Comparison of ENCODE assay signal across 18 mouse cellular contexts in the genomic region with DNA sequence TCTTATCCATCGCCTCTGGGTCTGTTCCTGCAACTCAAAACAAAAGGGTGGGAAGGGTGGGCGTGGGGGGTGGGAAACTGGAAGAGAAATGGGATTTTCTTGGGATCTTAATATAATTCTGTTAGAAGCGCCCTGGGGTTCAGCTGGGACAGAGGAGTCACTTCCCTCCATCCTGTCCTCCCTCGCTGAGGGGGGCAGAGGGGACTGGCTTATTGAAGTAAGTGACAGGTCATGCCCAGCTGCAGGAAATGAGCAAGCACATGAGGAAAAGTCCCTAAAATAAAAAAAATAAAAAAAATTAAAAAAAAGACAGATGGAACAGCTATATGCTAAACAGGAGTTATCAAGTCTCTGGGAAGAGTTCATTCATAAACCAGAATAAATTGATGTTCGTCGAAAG.
"Had no signal": no experiment of that assay in that cellular context is flagged by ENCODE, and none has a peak within 500 bp of the region (broad histone marks: within the 10 kb centered on the region; RNA-seq: fewer than 3 reads in every experiment).

No protein-coding gene starts in this region.

- H3K4me2 ChIP-seq: kidney, embryonic 15.5 days; limb, embryonic 12.5 days; limb, embryonic 15.5 days; liver, embryonic 11.5 days; lung, embryonic 14.5 days; midbrain, embryonic 13.5 days; stomach, embryonic 15.5 days had no signal

- H3K27ac ChIP-seq: kidney, embryonic 15.5 days; limb, embryonic 12.5 days; limb, embryonic 15.5 days; liver, embryonic 14.5 days; macrophage; stomach, embryonic 15.5 days had no signal

- H3K9ac ChIP-seq: kidney, embryonic 15.5 days; limb, embryonic 12.5 days; limb, embryonic 15.5 days; liver, embryonic 14.5 days; liver, postnatal 0 days; lung, embryonic 14.5 days; midbrain, embryonic 13.5 days; stomach, embryonic 15.5 days had no signal

- DNase-seq: kidney, adult 2 months; kidney, postnatal 14 days; left cerebral cortex, postnatal 4 days; liver, postnatal 0 days; lung, embryonic 14.5 days; right cerebral cortex, adult 18-20 months; right cerebral cortex, postnatal 14 days; right cerebral cortex, postnatal 4 days; thymus, postnatal 25 days had no signal

- H3K9me3 ChIP-seq: kidney, embryonic 15.5 days; limb, embryonic 12.5 days; limb, embryonic 15.5 days; midbrain, embryonic 13.5 days; stomach, embryonic 15.5 days had no signal

- H3K27me3 ChIP-seq: kidney, embryonic 15.5 days; limb, embryonic 12.5 days; limb, embryonic 15.5 days; midbrain, embryonic 13.5 days; stomach, embryonic 15.5 days had no signal

- H3K4me3 ChIP-seq: kidney, embryonic 15.5 days; limb, embryonic 12.5 days; limb, embryonic 15.5 days; midbrain, embryonic 13.5 days; stomach, embryonic 15.5 days had no signal

- ATAC-seq: liver, postnatal 0 days; lung, postnatal 0 days; midbrain, embryonic 13.5 days had no signal

- H3K36me3 ChIP-seq: kidney, embryonic 15.5 days; limb, embryonic 12.5 days; limb, embryonic 15.5 days; midbrain, embryonic 13.5 days; stomach, embryonic 15.5 days had no signal
